Mouse (Mus musculus): ENCODE measurements around the gene Emilin2.

Gene Emilin2

DNA sequence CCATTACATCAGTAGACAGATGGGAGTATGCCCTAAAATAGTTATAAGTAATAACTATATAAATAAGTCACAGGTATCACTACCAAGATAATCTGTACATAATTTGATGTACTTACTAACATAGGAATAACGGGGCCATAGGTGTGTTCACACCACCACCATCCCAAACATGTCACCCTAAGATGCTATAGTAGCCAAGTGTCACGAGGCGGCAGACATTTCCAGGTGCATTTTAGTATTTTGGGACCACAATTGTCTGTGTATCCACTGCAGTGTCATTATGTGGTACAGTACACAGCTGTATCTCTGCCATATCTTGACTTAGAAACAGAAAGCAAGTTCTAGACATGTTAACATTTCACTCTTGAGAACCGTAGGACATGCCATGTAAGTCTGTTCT lies 78.6 kb downstream of the Emilin2 start:
- no peak for DNase-seq (ENCODE audit: low spot score)

DNA sequence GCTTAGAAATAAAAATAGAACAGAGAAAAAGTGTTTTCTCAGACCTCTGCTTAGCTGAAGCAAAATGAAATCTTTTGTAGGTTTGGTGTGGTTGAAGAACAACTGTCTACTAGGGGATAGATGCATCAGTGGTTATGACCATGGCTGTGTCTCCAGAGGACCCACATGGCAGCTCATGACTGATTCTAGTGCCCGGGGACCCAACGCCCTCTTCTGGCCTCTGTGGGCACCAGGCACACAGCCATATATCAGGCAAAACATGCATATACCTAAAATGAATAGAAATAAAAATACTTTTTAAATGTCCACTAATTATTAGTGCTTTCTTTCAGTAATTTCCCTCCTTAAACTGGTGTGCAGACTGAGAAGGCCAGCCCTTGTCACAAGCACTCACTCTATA lies 79.8 kb downstream of the Emilin2 start:
- DNase-seq (ENCODE audit: low spot score), result no peak

DNA sequence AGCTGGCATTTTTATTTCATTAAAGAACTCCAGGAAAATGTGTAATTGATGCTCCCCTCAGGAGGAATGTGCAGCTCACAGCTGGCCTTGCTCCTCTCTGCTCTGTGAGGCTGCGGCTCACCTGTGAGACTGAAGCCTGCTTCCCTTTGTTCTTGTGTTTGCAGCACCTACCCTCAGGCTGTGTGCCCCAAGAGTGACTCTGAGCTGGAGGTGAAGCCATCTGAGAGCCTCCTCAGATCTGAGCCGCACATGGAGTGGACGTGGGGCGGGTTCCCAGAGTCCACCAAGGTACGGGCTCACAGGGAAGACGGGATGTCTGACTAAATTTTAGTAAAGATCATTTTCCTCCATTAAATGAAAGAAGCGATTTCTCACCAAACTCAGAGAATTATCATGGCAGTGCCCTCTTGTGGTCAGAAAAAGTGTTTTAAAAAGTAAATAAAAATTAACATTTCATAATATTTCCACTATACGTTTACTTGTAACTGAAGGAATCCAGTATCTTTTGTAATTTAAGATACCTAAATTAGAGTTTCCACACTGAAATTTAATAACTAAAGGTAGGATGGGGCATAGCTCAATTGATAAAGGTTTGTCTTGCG lies 81.6 kb downstream of the Emilin2 start:
- no peak for DNase-seq (ENCODE audit: low spot score)

DNA sequence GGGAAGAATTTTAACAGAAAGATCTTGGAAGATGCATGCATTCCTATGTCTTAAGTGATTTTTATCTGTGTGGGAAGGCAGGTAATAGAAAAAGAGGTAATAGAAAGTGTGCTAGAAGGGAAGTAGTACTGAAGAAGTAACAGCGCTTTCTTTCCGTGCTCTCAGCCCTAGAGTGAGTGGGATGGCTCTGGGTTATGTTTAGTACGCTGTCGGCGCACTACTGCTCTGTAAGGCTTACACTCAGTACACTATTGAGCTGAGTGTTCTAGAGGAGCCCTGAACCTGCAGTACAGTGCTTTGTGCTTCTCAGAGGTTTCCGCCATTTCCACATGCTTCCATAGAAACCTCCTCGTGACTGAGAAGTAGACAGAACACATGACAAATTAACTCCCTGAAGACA lies 83.1 kb downstream of the Emilin2 start:
- no peak for DNase-seq (ENCODE audit: low spot score)

DNA sequence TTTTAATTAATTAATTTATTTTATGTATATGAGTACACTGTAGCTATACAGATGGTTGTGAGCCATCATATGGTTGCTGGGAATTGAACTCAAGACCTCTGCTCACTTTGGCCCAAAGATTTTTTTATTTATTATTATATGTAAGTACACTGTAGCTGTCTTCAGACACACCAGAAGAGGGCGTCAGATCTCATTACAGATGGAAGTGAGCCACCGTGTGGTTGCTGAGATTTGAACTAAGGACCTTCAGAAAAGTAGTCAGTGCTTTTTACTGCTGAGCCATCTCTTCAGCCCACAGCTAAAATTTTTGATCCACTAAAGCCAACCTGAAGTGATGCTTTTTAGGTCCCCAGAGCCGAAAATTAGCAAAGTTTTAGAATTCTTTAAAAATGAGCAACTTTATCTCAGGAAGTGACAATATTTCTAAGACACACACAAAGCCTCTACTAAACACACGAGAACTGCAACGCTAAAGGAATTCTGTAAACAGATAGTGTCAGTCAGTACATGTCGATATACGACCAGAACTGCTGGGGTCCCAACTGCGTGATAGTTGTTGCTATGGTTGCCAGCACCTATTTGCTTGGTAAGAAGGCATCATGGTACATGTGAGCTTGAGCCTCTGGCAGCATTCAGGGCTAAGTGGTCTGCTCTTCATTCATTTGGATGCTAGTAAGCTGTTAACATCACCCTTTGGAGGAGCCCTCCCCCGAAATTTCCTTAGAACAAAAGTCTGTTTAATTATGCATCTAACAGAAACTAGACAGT lies 84.5 kb downstream of the Emilin2 start:
- no peak for DNase-seq (ENCODE audit: low spot score)

DNA sequence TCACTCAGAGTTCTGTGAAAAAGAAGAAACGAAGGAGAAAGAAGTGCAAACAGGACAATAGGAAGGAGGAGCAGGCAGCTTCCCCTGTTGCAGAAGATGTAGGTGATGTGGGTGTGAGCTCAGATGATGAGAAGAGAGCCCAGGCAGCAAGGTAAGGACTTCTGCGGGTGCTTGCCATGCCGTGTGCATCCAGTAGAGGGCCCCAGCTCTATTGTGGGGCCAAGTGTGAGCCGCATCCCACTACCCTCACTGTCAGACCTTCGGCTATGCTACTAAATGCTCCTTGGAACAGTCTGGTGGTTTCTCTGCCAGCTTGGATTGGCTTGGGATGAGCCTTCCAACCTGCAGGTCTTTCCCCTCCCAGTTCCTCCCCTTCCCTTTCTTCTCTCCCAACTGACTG lies 86.7 kb downstream of the Emilin2 start:
- DNase-seq (ENCODE audit: low spot score), result no peak

DNA sequence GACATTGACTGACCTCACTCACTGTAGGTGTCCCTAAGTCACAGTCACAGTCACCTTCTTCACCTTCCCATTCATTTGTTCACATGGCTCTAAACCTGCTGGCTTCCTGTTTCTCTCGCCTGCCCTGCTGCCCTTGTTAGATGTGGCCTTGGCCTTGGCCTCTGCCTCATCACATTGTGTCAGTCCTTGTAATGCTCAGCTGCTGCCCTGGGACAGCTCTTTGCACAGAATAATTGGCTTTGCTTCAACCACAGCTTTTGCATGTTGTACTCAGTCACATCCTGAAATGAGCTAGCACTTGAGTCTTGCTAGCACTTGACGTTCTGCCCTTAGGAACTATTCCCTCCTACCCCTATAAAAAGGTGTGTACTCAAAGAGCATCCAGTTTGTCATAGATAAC lies 87.3 kb downstream of the Emilin2 start:
- DNase-seq (ENCODE audit: low spot score), result no peak

DNA sequence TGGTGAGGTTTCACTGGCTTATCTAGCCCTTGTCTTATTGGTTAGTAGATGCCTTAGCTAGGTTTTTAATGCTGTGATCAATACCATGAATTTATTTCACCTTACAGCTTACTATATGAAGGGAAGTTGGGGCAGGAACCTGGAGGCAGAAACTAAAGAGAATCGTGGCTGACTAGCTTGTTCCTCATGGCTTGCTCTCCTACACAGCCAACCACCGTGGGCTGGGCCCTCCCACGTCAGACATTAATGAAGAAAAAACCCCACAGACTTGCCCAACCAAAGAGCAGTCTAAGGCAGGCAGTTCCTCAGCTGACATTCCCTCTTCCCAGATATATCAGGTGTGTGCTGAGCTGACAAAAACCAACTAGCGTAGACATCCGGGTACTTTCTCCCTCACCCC lies 88.1 kb downstream of the Emilin2 start:
- DNase-seq (ENCODE audit: low spot score), result no peak

DNA sequence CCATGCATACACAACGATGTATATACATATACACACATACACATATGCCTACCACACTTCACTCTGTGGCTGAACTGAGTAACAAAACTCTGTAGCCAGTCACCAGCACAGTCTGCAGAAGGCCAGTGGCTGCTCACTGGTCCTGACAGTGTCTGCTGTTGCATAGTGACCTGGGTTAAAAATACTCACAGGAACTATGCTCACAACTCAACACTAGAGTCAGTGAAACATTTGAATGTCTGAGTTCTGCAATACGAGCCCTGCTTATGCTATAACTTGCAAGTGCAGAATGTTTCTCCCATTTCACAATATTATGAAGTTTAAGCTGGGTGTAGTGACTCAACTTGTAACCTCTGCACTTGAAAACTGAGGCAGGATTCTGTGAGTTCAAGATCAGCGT lies 90.4 kb downstream of the Emilin2 start:
- no peak for DNase-seq (ENCODE audit: low spot score)

DNA sequence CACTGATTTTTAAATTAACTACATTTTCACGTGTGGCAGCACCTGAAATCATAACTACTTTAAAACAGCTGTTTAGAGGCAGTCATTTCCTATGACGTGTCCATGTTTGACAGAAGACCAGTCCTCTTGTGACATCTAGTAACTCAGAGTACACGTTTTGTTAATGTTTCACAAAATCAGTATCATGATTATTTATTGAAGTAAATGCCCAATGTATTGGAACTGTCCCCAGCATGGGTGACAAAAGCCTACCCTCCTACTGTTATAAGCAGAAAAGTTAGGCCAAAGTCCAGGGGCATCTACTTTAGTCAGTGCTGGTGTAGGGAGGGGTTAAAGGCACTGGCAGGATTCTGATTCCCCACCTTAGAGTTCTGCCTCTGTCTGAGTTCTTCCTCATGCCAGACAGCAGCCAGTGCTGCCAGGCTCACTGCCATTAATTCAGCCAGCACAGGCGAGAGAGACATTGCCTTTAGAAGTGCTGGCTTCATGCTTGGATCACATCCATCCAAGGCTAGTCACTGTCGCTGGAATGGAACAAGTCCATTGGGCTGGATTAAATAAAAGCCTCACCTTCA lies 94.6 kb downstream of the Emilin2 start:
- no peak for DNase-seq (ENCODE audit: low spot score)

DNA sequence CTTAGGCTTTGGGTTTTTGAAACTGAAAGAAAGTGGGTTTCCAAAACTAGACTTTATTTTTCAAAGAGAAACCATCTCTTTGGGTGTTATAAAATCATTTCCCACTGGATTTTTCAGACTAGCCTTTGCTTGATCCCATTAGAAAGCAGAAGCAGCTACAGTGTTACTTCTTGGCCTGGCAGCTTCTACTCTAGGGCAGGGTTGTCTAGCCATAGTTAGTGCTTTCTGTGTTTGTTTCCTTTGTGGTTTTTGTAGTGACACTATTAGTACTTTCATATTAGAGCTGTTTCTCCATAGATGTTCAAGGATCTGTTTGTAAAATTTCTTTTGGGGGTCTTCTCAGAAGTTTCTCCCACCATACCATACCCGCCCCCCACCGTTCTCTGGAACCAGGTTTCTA lies 95.5 kb downstream of the Emilin2 start:
- no peak for DNase-seq (ENCODE audit: low spot score)

DNA sequence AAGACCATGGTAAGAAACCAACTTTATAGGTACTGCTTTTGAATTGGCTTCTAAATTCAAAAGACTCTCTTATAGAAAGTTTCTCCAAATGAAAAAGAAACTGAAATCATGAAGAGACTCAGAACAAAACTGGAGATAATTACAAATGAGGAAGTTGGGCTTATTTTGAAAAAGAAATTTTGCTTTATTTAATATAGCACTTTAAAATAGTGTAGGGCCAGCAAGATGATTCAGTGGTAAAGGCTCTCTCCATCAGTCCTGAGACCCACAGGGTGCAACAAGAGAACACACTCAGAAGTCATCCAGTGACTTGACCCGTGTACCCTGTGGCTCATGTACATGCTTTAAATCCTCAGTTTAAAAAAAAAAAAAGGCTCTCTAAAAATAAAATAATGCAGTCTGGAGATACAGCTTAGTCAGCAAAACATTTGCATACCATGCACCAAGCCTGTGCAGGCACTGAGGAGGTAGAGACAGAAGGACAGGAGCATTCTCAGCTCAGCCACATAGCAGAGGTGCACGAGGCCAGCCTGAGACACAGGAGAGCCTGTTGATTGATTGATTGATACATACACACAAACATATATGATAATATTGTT lies 96.4 kb downstream of the Emilin2 start:
- DNase-seq (ENCODE audit: low spot score), result no peak

DNA sequence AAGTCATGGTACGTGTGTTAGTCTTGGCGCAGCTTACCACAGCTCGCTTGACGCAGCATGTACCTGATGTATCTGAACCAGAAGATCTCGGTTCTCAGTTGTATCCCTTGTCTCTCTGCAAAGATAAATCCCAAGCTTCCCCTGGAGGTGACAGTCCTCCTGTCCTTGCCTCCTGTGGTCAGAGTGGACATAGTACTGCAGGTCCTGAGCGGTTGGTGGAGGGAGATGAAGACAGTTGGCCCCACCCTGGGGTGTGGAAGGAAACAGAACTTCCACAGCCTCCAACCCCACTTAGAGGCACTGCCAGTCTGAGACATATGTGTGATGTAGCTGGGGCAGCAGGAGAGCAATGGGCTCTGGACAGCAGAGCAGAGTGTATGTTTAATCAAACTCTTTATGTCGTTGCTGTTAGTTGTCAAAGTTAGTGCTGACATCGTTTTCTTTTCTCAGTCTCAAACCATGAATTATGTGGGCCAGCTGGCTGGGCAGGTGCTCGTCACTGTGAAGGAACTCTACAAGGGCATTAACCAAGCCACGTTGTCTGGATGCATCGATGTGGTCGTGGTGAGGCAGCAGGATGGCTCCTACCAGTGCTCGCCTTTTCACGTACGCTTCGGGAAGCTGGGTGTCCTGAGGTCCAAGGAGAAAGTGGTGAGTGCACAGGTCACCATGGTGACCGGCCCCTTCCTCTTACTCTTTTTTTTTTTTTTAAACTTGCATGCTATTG lies 97.1 kb downstream of the Emilin2 start:
- DNase-seq (ENCODE audit: low spot score), result no peak

DNA sequence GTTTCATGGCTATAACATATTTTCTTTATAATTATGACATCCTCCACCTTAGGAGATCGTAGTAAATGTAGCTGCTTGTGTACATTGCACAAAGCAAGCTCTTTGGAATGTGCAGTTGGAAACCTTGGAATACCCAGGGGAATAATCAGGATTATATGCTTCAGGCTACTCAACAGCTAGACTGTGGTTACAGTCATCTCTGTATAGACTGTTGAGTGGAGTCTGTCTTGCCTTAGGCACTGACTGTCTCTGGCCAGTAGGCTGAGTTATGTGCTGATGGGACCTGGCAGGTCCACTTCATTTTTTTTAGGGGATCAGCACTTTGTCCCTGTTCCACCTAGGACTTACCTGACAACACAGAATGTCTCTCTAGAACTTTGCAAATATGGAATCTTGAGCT lies 98.1 kb downstream of the Emilin2 start:
- no peak for DNase-seq (ENCODE audit: low spot score)

DNA sequence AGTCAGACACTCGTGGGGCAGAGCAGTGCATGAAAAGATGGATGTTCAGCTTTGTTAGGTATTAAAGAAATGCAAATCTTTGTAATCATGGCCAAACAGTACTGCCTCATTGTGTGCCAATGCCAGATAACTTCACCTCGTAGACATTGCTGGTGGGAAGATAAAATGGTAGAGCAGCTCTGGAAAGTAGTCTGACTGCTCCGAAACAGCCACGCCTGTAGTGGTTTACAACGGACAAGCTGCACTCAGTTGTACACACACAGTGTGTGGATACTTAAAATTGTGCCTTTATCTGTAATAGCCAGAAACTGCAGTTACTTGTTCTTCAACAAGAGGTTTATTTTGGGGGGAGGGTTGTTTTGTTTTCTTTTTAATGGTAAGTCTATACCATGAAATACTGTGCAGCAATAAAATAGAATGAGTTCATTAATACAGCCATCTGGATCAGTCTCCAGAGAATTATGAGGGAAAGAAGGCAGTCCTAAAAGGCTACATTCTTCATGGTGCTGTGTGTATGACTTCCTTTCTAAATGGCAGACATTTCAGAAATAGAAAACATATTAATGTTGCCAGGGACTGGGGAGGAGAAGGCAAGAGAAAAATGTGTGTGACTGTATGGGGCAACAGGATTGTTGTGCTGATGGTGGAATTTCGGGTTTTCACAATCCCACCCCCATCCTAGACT lies 99.7 kb downstream of the Emilin2 start:
- DNase-seq (ENCODE audit: low spot score), result no peak

DNA sequence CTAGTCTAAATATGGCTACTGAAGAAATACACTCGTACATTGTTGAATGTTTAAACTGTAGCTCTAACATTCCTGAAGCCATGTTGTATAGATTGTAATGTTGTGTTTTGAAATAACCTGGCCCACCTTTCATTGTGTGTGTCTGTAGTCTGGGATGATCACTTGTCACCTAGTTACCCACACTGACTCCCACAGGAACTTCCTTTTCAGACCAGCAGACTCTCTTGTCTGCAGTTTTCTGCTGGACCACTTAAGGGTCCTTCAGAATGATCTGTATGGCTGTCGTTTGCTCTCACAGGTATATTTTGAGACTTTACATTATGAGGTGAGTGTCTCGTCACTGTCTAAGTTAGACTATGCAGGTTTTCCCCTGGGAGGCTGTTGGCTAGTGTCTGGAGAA lies 101.8 kb downstream of the Emilin2 start:
- no peak for DNase-seq (ENCODE audit: low spot score)

DNA sequence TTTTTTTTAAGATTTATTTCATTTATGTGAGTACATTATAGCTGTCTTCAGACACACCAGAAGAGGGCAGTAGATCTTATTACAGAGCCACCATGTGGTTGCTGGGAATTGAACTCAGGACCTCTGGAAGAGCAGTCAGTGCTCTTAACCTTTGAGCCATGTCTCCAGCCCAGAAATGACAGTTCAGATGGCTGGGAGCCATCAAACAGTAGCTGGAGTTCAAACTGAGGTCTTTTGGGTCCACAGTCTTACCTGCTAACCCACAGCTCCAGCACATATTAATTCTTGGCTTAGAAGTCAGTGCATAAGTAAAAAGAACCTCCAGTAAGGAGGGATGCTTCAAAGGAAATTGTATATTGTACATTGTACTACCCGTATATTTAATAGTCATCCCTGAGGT lies 102.9 kb downstream of the Emilin2 start:
- DNase-seq (ENCODE audit: low spot score), result no peak

DNA sequence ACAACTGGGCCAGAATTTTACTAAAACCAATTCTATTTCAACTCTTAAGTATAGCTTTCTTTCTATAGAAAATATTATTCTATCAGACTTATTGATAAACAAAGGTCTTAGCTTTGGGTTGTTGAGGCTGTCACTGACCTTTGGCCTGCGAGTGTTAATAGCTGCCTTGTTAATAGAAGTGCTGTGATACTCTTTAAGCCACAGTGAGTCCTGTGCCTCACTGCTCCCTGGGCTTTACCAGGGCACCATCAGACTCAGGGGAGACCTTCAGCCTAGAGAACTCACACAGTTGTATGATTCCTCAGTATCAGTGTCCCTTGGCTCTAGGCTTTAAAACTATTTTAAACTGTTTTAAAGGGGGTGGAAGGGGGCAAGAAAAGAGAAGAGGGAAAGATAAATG lies 103.4 kb downstream of the Emilin2 start:
- DNase-seq (ENCODE audit: low spot score), result no peak

DNA sequence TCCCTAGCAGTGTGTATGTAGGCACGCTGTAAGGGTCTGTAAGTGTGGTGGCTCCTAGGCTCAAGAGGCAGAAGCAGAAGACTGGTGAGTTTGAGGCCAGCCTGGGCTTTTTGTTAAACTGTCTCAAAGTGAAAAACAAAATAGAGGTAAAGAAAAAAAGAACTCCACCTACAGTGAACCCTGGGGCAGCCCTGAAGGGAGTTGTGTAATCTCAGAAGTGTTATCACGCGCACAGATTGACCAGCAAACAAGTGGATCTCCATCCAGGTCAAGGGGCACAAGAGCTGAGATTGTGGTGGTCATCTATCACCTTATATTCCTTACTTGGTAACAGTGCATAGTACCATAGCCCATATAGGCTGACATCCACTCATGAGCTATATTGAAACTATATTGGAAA lies 104.5 kb downstream of the Emilin2 start:
- DNase-seq (ENCODE audit: low spot score), result no peak

DNA sequence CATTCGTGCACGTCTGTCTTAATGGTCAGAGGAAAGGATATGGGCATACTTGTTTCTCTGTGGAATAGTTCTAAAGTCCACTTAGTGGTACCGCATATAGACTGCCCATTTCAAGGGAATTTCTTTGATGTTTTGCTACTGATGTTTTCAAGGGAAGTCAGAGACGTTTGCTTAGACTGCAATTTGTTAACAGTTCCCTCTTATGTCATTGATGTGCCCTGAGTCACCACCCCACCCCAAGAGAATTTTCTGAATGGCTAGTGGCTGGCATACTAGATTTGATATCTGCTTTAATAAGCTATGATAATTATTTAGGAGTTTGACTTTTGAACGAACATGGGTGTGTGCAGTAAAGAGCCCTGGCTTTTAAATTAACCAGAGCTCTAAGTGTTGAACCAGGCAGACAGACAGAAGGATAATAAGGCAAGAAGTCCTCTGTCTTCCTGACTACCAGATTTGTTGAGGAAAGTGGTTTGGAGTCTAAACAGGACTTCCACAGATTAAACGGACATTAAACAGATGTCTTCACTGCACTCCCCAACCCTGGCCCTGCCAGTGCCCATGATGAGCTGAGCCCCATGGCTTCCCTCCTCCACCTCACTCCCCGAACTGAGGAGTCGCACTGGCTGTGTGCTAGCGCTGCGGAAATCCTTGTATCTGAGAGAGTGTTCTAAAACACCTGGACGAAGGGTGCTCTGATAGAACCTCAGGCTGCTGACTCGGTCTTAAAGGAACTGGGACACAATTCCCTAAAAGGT lies 105.5 kb downstream of the Emilin2 start:
- DNase-seq (ENCODE audit: low spot score), result no peak

DNA sequence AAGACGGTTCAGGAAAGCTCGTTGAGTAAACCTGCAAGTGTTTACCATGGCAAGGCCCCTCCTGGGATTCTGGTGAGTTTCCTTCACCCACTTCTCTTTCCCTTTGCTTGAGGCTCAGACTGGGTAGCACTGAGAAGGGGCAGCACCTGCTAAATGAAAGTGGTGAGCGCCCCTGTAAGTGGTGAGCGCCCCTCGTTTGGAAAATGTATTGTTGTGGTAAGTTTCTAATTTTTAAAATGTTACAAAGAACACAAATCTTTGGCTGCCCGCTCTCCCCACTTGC lies 107.0 kb downstream of the Emilin2 start:
- DNase-seq (ENCODE audit: low spot score), result no peak

Measured in urinary bladder, postnatal 10 days (tissue).